Mouse (Mus musculus) midbrain, embryonic 14.5 days (tissue): ENCODE measurements around the gene Cyba. TPM values are rescaled to one million over a fixed set of nuclear protein-coding genes. Genes with fewer than 3 reads are reported as not detected.

Experiments used
- ATAC-seq: fragments of 200-750 bp; cut with Nextera tagmentation; 2 replicates; pipeline ENCODE4 v1.8.0; 2017; ENCODE audit warnings: moderate number of reproducible peaks, moderate library complexity; ENCODE audit not compliant: low FRiP score, low TSS enrichment
- DNase-seq: peaks from one replicate; pipeline ENCODE4 v3.0.0-alpha.2; 2015
- H3K27ac ChIP-seq: fragments of 300-500 bp; sonication (generic); replicated peaks from 2 replicates; pipeline ENCODE4 v1.5.1; 2014; ENCODE audit warnings: mild to moderate bottlenecking, low read depth, low read length, moderate library complexity
- H3K27me3 ChIP-seq: fragments of 300-500 bp; sonication (generic); 2 replicates; pipeline ENCODE4 v1.6.1; 2014; ENCODE audit warnings: low read length, control low read depth, mixed read lengths; ENCODE audit not compliant: control insufficient read depth, insufficient read depth
- H3K36me3 ChIP-seq: fragments of 300-500 bp; sonication (generic); 2 replicates; pipeline ENCODE4 v1.6.1; 2014; ENCODE audit warnings: low read length, control low read depth; ENCODE audit not compliant: control insufficient read depth, insufficient read depth
- H3K4me1 ChIP-seq: fragments of 300-500 bp; sonication (generic); 2 replicates; pipeline ENCODE4 v1.6.1; 2014; ENCODE audit warnings: mild to moderate bottlenecking, antibody characterized with exemption, low read length, control low read depth; ENCODE audit not compliant: control insufficient read depth, insufficient read depth
- H3K4me2 ChIP-seq: fragments of 300-500 bp; sonication (generic); 2 replicates; pipeline ENCODE4 v1.6.1; 2014; ENCODE audit warnings: mild to moderate bottlenecking, low read length, moderate library complexity
- H3K4me3 ChIP-seq: fragments of 300-500 bp; sonication (generic); replicated peaks from 2 replicates; pipeline ENCODE4 v1.5.1; 2014; ENCODE audit warnings: low read depth, low read length
- H3K9ac ChIP-seq: fragments of 300-500 bp; sonication (generic); replicated peaks from 2 replicates; pipeline ENCODE4 v1.6.1; 2014; ENCODE audit warnings: mild to moderate bottlenecking, low read length, moderate library complexity
- H3K9me3 ChIP-seq: fragments of 300-500 bp; sonication (generic); 2 replicates; pipeline ENCODE4 v1.6.1; 2016; ENCODE audit warnings: low read length, control low read depth, mixed read lengths; ENCODE audit not compliant: control insufficient read depth
- WGBS: fragments of 180-500 bp; shearing (Covaris S2); extraction: QIAGEN DNeasy Blood & Tissue Kit; methylation state at CpG from one replicate; pipeline ENCODE4 v1.1.7; 2014; 5-methylcytosine and 5-hydroxymethylcytosine counted together
- microRNA-seq: library from miRNA; unstranded; fragments of <30 nt; microRNA quantifications from one replicate; pipeline ENCODE4, GENCODE M21; 2016
- polyA plus RNA-seq: library from polyadenylated mRNA; unstranded; fragments of >200 nt; fragmentation: Nextera tagmentation; extraction: Ambion mirVana; gene quantifications from 2 replicates; pipeline ENCODE4 v1.2.1, GENCODE M21; 2014

Cyba gene
- polyA plus RNA-seq, 1 experiment from 2014 or later, result 36.2 TPM

GRCm38 (mm10) chr8:122390758-122391157, 42.0 kb downstream of the Cyba start:
- Histone ChIP-seq H3K9ac (no peak overlapping the region), H3K36me3 (peaks cover 93% of the 10 kb centered on the region), H3K4me1 (no peaks in the 10 kb centered on the region), H3K4me2 (no peak overlapping the region), H3K27me3 (no peaks in the 10 kb centered on the region), H3K4me3 (no peak overlapping the region), H3K27ac (no peak overlapping the region), H3K9me3 (no peaks in the 10 kb centered on the region)
- 88% methylated on average over 3 of the region's 3 CpGs for WGBS
- ATAC-seq, result no peak
- no peak for DNase-seq

- peaks cover 93% of the 10 kb centered on the region for H3K36me3 ChIP-seq
- WGBS, result 90% methylated on average over 3 of the region's 3 CpGs
- DNase-seq (peak; percentile 5), ATAC-seq (no peak)
- no peak overlapping the region for H3K4me2 ChIP-seq
- no peak overlapping the region for H3K4me3 ChIP-seq
- no peaks in the 10 kb centered on the region for H3K27me3 ChIP-seq
- no peak overlapping the region for H3K27ac ChIP-seq
- no peaks in the 10 kb centered on the region for H3K4me1 ChIP-seq
- no peak overlapping the region for H3K9ac ChIP-seq
- H3K9me3 ChIP-seq, result no peaks in the 10 kb centered on the region
Observed at GRCm38 (mm10) chr8:122389357-122389756, 43.4 kb downstream of the Cyba start.

- Histone ChIP-seq H3K9me3 (no peaks in the 10 kb centered on the region), H3K4me2 (no peak overlapping the region), H3K27me3 (no peaks in the 10 kb centered on the region), H3K4me3 (no peak overlapping the region), H3K4me1 (peaks cover 4% of the 10 kb centered on the region), H3K27ac (no peak overlapping the region), H3K36me3 (peaks cover 71% of the 10 kb centered on the region), H3K9ac (no peak overlapping the region)
- 84% methylated on average over 4 of the region's 4 CpGs for WGBS
- DNase-seq (no peak), ATAC-seq (no peak)
Observed at GRCm38 (mm10) chr8:122383039-122383438, 49.7 kb downstream of the Cyba start.

- Histone ChIP-seq H3K4me3 (peak within 1 kb of the TSS; percentile 73), H3K4me2 (peak within 1 kb of the TSS; percentile 86), H3K36me3 (peaks cover 17% of the 10 kb centered on the region), H3K27me3 (no peaks in the 10 kb centered on the region), H3K9ac (peak within 1 kb of the TSS; percentile 85), H3K9me3 (no peaks in the 10 kb centered on the region), H3K4me1 (peaks cover 17% of the 10 kb centered on the region), H3K27ac (peak within 1 kb of the TSS; percentile 94)
- peak; percentile 100 for DNase-seq
- ATAC-seq, result peak; percentile 94
- WGBS, result under 1% methylated on average over 107 of the region's 107 CpGs
Observed at GRCm38 (mm10) chr8:122376365-122377231, 56.1 kb downstream of the Cyba start, which contains the start of gene Zc3h18. Gene Zc3h18, plus strand, starts transcription at chr8:122376609.

- H3K27me3 ChIP-seq, result no peaks in the 10 kb centered on the region
- peak overlapping the region; percentile 36; the same call in 1 of the 2 replicates for H3K9ac ChIP-seq
- DNase-seq (no peak), ATAC-seq (peak; percentile 24; the same call in 1 of the 2 replicates)
- H3K4me2 ChIP-seq, result peak overlapping the region; percentile 56
- H3K4me1 ChIP-seq, result peaks cover 17% of the 10 kb centered on the region
- H3K9me3 ChIP-seq, result no peaks in the 10 kb centered on the region
- H3K4me3 ChIP-seq, result peak overlapping the region; percentile 73
- 29% methylated on average over 12 of the region's 13 CpGs for WGBS
- H3K36me3 ChIP-seq, result peaks cover 11% of the 10 kb centered on the region
- H3K27ac ChIP-seq, result peak overlapping the region; percentile 94; the same call in 1 of the 2 replicates
Observed at GRCm38 (mm10) chr8:122375751-122376364, 56.9 kb downstream of the Cyba start.

GRCm38 (mm10) chr8:122375320-122375719, 57.4 kb downstream of the Cyba start:
- Histone ChIP-seq H3K9ac (no peak overlapping the region), H3K36me3 (peaks cover 5% of the 10 kb centered on the region), H3K27ac (no peak overlapping the region), H3K27me3 (no peaks in the 10 kb centered on the region), H3K4me3 (no peak overlapping the region), H3K9me3 (no peaks in the 10 kb centered on the region), H3K4me1 (peaks cover 17% of the 10 kb centered on the region), H3K4me2 (no peak overlapping the region)
- ATAC-seq (no peak), DNase-seq (no peak)
- 92% methylated on average over 7 of the region's 7 CpGs for WGBS

Small RNA genes within 50 kb of the gene (microRNA-seq; reads per million reads assigned to microRNA genes)
- gene Gm24366, result not detected

Other genes with a start within 250 kb of the Cyba start
- gene Zfpm1, start 150.8 kb downstream of the Cyba start, polyA plus RNA-seq, result 2.3 TPM in 2 replicates
- gene Trhr2, start 72.2 kb downstream of the Cyba start, polyA plus RNA-seq, result not detected in 2 replicates
- 22.4 and 27.9 TPM in 2 replicates for gene Zc3h18, start 56.3 kb downstream of the Cyba start, polyA plus RNA-seq
- gene Il17c, start 10.9 kb downstream of the Cyba start, polyA plus RNA-seq, result not detected in 2 replicates
- 47.1 and 60.9 TPM in 2 replicates for gene Mvd, start 10.5 kb upstream of the Cyba start, polyA plus RNA-seq
- gene Snai3, start 27.8 kb upstream of the Cyba start, polyA plus RNA-seq, result not detected in 2 replicates
- gene Rnf166, start 43.1 kb upstream of the Cyba start, polyA plus RNA-seq, result 33.7 and 34.4 TPM in 2 replicates
- 80.6 and 93.1 TPM in 2 replicates for gene Ctu2, start 43.2 kb upstream of the Cyba start, polyA plus RNA-seq
- 1.0 and 4.6 TPM in 2 replicates for gene Piezo1, start 118.4 kb upstream of the Cyba start, polyA plus RNA-seq
- 5.9 and 7.6 TPM in 2 replicates for gene Cdt1, start 135.1 kb upstream of the Cyba start, polyA plus RNA-seq
- gene Aprt, start 144.0 kb upstream of the Cyba start, polyA plus RNA-seq, result 146 and 161 TPM in 2 replicates
- 5.5 and 6.3 TPM in 2 replicates for gene Galns, start 178.5 kb upstream of the Cyba start, polyA plus RNA-seq
- 107 and 158 TPM in 2 replicates for gene Trappc2l, start 178.7 kb upstream of the Cyba start, polyA plus RNA-seq
- not detected in 2 replicates for gene Pabpn1l, start 189.8 kb upstream of the Cyba start, polyA plus RNA-seq